Mouse (Mus musculus) ES-E14 (cell line): ENCODE measurements around the gene Il18rap.

Experiments
- CHD2 ChIP-seq: IDR thresholded peaks from 2 replicates; pipeline ENCODE4 v1.6.1; 2014; ENCODE audit warnings: mild to moderate bottlenecking, low read depth, low read length, inconsistent platforms
- HCFC1 ChIP-seq: IDR thresholded peaks from 2 replicates; pipeline ENCODE4 v1.6.1; 2012; ENCODE audit warnings: low read length, inconsistent platforms, borderline replicate concordance; ENCODE audit not compliant: insufficient read depth

- TF ChIP-seq CHD2 (no peak), HCFC1 (no peak)
Observed at GRCm38 (mm10) chr1:40501126-40501525, 14.0 kb upstream of the Il18rap start.
